Mouse (Mus musculus) thymus, postnatal 0 days (tissue): ENCODE measurements at regions not wholly inside any gene's neighbourhood (a gene's known extent, or its start where the extent isn't known, plus 50 kb on each side); places are given as distances from the start of the nearest gene placed in this dataset.
"Not testable (repeated sequence)": the region's sequence is repeated elsewhere in the genome, so short reads cannot be mapped to it uniquely, and the experiment has no call there.

Source experiments
- DNase-seq: peaks from one replicate; pipeline ENCODE4 v3.0.0-alpha.2; 2015; ENCODE audit warnings: low spot score

DNA sequence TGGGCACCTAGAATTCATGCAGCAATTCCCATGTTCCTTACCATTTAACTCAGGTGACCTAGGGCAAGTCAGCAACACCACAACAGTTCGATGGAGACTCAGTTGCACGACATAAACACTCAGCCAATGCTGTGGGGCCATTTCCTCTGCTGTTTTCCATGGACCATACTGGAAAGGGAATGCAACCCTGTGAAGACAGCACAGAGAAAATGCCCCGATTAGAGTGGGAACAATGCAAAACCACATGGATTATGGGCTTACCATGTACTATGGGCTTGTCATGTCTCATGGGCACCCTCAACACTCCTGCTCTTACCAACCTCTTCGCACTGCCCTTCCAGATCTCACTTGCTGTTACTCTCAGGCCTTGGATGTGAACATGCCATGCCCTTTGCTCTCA is 207.6 kb downstream of the Snurf start:
- not testable (repeated sequence) for DNase-seq

GRCm38 (mm10) chr7:59769749-59770148 is 235.1 kb downstream of the Snurf start:
- not testable (repeated sequence) for DNase-seq

GRCm38 (mm10) chr7:59768641-59769040 is 236.2 kb downstream of the Snurf start:
- DNase-seq: not testable (repeated sequence)

DNA sequence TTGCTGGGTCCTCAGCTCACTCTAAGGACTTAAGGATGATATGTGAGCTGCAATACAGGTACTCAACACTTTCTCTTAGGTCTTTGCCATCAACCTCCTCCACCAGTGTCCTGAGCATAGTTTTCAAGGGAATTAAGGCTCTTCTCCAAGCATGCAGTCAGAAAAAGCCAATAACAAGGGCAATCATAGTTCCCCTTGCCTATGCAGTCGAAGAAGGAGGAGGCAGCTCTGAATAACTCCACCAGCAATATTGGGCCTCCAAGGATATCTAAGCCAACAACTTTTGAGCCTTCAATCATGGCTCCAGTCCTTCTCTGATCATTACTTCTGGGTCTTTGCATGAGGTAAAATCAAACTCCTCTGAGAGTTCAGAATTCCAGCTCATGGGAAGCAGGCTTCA is 237.5 kb downstream of the Snurf start:
- DNase-seq: peak; percentile 1
